Mouse (Mus musculus) kidney, postnatal 36 days (tissue): ENCODE data around the gene Ptprr.

ENCODE experiments used
- DNase-seq, 2 experiments: peaks; one replicate each; pipeline ENCODE4 v3.0.0; 2021 to 2022; ENCODE audit warnings: mixed read lengths in 2 of 2

The Ptprr gene

DNA sequence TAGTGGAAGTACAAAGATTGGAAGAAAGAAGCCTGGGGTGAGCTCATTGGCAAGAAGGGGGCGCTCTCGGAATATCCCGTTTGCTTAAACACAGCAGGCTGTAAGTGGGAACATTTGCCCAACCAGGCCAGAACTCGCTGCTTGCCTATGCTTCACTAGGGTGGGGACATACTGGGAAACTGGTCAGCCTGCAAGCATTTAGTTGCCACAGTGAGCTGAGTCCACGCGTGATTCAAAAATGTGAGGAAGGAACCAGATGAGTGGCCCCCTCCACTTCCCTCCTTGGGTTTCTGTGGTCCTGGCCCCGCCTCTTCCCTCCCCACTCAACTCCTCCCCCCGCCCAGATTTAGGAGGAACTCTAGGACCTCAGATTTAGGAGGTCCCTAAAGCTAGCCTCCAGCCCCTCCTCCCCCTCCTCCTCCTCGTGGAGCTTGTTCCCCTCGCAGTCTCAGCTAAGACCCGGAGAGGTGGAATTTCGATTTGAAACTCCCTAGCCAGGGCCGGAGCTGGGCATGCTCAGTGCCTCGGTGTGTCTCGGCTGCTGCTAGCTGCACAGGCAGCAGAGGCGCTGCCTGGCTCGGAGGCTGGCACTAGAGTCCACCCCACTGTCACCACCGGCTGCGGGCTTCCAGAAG is at the start of gene Ptprr:
Gene Ptprr (plus strand): TSS at position 369 of the 635 bp plus-strand sequence.
- DNase-seq, result peak; percentile 11 to 51

DNA sequence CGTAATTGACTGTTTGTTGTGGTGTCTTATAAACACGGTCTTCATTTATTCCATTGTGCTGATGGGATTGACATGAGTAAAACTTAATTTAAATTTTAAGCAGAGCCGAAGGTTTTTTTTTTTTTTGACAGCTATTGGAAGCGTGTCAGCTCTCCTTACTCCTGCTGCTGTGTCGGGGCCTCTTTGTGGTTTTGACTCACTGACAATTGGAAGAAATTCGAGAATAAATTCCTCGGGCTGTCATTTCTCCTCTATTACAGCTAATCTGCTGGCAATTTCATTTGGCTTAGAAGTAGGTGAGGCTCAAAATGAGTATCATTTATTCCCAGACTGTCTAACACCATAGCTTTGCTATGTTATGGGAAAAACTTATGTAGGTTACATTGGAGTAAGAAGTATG is 41.7 kb upstream of the Ptprr start:
- DNase-seq, result no peak

DNA sequence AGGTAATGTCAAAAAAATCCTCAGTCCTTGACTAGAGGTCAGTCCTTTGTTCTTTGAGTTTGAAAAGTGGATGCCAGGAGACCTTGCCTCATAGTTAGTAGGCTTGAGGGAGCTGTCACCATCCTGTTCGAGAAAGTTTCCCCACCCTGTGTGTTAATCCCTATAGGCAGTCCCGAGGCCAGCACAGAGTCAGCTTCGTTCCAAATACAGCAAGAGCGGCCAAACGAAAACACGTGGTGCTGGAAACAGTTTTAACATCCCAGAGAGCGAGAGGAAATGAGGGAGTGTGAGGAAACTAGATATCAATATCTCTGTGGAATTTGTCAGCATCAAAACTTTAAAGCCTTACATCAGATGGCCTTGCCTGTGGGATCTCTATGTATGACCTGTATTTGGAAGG is 39.0 kb upstream of the Ptprr start:
- no peak for DNase-seq

DNA sequence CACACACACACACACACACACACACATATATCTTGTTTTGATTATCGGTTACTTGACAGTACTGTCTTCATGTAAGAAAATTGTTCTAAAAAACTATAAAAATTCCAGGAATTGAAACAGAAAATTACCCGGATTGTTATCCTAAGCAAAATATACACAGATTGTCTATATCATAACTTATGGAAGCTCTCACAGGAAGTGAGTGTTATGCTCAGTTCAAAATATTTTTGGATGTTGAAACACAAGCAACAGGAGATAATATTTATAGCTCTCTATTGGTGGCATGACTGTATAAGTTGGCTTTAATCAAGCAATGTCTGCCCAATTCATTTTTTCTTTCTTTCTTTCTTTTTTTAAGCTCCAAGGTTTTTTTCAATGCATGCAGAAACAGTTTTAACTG is 38.0 kb upstream of the Ptprr start:
- no peak for DNase-seq

DNA sequence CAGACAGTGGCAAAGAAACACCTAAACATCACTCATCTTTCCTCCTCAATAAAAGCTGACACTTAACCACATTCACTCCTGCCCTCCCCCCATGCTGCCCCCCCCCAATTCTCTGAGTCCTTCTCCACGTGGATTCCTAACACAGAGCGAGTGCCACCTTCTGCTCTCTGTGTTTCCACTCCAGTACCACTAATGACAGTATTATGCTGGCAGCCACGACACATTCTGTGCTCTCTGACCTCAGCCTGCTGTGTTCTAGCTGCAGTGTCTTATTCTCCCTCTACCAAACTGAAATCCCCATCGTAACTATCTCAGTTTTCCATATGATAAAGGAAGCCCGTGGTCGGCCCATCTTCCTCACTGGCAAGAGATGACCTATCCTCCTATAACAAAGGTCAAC is 33.7 kb upstream of the Ptprr start:
- no peak for DNase-seq

DNA sequence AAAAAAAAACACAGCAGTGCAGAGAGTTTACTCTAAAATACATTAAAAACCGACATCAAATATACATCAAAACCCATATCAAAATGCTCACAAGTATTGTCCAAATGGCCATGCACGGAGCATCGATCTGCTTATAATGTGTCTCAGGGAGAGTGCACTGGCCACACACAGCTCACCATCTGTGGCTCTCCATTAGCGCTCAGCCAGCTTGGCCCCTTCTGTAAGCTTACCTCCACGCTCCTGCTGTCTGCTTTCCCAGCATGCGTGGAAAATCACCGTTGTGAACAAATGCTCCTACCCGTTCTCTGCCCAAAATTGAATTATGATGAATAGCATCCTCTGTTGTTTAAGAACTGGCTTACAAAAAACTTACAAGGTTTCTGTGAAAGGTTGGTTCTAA is 16.2 kb upstream of the Ptprr start:
- no peak for DNase-seq

DNA sequence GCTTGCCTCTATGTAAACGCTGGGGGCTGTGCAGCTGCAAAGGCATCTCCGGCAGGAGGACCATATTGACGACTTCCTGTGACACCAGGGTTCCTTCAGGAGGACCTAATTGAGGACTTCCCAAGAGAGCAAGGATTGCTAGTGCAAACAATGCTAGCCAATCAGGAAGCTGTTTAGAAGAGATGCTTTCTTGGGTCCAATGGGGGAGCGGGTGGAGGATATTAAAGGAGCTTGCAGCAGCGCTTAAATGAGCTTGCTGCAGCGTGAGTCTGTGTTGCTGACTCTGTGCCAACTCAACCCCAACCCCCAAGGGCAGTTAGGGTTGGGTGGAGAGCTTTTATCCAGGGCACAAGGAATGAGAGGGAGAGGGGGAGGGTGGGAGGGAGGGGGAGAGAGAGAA is 11.3 kb upstream of the Ptprr start:
- DNase-seq, result no peak

DNA sequence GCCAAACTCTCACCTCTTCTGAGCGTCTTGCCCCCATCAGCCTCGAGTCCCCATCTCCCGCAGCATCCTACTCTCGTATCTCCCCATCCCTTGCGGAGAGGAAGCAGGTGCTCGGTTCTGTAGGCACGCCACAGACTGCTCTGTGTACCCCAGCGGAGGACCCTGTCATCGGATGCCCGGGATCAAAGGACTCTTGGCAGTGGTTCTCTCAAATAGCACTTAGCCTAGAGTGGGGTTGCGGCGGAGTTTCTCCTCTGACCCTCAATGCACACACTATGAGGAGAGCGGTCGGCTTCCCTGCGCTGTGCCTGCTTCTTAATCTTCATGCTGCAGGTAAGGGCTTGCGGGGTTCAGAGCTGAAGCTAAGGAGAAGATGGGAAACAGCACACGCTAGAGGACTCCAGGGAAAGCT is 473 bp downstream of the Ptprr start:
- DNase-seq, result peak in 1 of 2 experiments; percentile 3

DNA sequence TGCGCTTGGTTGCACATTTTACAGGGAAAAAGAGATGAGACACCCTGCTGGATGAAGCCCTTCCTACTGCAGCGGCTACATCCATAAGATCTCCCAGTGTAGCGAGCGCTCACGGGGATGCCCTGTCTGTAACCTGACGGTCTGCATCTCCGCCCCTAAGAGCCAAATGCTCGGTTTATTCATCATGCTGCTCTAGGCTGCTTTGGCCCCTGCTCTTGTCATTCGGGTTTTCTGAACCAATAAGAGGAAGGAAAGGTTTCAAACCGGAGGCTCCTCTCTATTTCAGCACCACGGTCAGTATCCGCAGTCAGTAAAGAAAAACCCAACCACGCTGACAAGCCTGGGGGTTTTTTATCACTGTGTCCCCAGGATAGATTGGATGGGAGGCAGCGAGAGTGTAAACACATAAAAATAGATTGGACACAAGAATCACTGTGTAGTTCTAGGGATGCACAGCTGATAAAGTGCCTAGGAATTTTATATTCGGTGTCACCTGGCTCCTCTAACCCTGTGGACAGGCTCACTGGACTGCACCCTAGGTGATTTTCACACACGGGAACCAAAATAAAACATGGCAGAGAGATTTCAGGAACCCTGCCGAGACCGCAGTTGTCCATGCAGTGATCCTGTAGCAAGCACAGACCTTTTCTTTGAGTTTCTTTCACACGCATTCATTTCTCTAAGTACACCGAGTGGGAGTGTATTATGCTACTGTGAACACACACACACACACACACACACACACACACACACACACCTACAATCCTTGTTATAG is 1.3 kb downstream of the Ptprr start:
- DNase-seq, result peak in 1 of 2 experiments; percentile 16

DNA sequence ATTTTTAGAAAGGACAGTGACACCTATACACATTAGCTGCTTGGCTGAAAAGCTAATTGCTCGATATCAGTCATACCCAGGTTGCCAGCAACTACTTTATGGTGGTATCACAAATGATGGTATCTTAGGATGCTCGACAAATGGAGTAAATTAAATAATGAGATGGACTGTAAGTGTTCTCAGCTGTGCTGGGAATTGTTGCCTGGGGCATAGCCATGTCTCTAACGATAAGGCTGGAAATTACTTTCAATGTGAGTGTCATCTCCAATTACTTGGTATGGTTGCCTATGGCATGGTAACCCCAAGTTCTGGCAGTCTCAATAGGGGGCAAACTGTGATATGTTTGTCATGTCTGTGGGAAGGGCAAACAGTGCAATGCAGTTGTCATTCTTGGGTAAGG is 3.1 kb downstream of the Ptprr start:
- no peak for DNase-seq

DNA sequence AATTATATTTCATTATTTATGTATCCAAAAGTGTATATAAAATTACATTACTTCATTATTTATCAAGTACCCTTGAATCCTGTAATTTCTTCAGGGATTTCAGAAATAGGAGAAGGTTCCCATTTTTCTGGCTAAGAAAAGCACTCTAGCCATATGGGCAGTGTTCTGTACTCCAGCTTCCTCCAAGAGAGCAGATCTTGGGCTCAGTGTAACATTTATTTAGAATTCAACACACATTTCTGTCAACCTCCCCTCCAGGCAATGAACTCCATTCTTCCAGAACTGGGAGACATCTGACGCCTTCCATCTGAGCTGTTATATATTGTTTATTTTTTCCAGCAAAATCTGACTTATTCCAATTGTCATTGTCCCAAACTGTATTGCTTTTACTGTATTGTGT is 20.1 kb downstream of the Ptprr start:
- no peak for DNase-seq

DNA sequence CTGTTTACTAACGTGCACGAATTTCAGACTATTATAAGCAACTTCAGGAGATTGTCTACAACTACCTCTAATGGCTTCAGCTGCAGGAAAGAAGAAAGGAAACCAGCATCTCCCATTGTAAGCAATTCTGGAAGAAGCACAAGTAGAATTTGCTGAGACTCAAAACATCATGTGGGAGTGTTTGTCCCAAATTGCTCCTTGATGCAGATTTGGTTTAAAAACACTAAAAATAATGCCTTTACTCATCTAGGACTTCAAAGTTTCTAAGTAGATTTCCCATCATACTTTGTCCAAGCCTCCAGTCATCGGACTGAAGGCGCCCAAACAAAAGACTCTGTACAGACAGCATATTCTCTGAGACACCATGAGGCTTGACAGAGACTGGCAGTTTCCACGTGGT is 57.9 kb downstream of the Ptprr start:
- DNase-seq, result no peak

DNA sequence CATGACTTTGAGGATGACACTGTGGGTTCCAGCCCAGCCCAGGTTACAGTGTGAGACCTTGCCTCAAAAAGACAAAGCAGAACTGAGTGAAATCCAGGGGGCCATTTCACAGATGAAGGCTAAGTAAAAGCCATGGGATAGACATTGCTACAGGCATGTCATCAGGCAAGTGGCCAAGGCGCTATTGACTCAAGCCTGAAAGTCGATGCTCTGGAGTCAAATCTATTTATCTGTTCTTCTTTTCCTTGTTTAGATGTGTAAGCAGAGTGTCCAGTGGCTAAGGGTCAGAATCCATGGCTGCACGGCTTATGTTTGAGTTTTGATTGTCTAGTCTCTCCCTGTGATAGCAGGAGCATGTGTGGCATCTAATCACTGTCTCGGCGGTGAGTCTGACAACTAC is 60.6 kb downstream of the Ptprr start:
- DNase-seq, result no peak

DNA sequence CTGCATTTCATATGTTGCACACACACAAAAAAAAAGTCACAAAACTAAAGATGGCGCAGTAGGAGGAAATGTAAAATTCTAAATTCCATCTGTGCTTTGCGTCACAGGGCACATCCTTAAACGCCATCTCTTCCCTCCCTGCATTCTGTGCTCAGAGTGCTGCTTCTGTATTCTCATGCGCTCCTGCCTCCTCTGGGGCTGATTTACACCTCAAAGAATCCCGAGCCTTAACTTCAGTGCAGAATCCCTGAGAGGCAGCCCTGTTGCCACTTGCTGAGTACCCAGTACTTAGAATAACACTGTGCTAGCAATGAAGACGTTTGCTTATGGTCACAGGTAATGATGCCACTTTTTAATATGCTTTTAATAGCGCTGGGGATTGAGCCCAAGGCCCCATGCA is 61.4 kb downstream of the Ptprr start:
- DNase-seq, result no peak

DNA sequence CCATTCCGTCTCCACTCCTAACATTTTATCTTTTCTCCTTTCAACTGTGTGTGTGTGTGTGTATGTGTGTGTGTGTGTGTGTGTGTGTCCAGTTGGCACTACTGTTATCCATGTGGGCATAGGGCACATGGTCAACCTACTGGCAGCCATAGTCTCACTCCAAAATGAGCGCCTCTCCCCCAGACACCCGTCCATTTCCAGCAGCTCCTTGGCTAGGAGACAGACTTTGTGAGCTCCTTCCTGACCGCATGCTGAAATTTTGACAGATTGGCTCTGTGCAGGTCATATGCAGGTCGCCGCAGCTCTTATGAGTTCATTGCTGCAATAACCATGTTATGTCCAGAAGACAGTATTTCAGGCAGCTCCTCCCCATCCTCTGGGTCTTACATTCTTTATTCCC is 62.8 kb downstream of the Ptprr start:
- DNase-seq, result no peak

DNA sequence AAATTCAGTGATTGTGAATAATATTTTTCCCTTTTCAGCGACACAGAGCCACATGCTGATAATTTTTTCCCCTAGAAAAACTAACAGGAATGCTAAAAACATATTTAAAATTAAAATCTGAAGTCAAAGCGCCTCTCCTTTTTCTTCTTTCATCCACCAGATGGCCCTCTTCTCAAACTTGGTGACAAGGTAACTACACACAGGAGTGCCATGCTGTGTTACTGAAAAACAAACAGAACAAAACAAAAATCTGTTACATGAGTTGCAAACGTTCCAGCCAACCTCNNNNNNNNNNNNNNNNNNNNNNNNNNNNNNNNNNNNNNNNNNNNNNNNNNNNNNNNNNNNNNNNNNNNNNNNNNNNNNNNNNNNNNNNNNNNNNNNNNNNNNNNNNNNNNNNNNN is 66.0 kb downstream of the Ptprr start:
- DNase-seq, result no peak

DNA sequence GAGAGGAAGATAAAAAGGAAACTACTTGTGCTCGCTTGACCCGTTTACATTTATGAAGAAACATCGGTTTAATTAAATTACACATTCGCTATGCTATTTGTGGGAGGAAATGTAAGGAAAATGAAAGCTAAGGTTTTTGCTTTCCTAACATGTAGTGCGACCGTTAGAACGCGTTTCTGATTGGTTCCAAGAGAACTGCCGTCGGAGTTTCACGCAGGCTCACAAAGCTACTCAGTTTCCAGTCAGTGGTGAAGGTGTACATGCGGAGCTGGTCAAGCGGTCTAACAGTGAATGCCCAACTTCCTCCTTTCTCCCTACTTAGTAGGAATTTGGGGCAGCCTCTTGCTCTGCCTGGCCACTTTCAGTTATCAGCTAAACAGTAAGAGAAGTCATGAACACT is 78.5 kb downstream of the Ptprr start:
- DNase-seq, result no peak

DNA sequence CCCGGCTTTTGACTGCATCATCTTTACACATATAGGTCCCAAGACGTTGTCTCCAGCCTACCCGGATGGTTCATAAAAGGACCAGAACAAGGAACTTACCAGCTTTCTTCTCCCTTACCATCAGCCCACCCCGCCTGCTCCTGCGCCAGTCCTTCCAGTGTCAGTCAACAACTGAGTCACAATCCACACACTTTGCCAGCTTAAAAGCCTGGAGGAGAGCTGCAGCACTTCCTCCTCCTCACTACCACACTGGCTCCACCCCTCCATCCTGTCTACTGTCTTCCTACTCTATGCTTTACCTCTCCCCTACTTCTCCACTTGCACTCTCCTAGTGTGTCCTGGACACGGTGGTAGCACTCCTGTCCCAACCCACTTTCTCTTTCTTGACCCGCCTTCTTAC is 80.5 kb downstream of the Ptprr start:
- DNase-seq, result no peak

DNA sequence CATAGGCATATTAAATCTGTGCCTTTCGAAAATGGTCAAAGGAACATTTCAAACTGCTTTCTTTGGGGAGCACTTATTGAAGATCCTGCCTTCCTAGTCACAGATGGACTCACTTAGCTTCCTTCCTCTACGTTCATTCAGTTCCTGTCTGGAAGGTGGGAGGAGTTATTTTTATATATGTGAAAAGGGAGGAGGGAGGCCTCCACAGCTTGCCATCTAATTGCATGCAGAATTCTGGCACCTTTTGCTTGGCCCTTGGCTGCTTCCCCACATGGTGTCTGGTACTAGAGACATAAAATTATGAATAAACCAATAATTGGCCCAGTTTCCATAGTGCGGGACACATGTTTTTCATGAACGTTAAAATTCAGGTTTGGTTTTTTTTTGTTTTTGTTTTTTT is 90.2 kb downstream of the Ptprr start:
- DNase-seq, result no peak

DNA sequence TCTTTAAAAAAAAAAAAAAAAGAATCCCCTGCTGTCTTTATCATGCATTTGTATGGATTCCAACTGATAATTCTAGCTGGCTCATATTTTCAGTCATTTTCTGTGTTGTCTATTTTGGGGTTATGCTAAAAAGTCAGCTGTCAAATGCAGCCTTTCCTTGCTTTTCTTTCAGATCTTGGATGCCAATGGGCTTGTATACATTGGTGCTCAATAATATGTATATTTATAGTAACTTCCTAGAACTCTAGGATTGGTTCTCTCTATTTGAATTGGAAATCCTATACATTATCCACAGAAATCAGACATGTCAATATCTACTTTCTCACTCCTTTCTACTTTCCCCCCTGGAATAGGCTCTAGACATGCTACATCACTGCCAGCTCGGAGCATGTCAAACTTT is 90.7 kb downstream of the Ptprr start:
- DNase-seq, result no peak

DNA sequence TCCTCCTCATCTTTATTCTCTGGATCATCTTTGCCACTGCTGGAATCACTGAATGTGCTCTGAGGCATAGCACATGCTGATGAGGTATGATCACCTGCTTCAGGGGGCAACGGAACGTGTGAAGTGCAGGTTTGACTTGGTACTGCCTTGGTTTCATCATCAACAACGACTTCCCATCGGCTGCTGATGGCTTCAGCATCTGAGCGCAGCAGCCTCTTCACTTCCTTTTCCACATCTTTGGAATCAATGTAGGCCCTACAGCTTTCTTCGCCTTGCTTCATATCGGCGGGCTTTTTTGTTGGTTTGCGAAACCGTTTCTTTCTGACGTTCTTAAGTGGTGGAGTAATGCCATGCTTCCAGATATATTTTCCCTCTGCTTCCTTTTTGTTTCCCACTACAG is 94.9 kb downstream of the Ptprr start:
- DNase-seq, result no peak

DNA sequence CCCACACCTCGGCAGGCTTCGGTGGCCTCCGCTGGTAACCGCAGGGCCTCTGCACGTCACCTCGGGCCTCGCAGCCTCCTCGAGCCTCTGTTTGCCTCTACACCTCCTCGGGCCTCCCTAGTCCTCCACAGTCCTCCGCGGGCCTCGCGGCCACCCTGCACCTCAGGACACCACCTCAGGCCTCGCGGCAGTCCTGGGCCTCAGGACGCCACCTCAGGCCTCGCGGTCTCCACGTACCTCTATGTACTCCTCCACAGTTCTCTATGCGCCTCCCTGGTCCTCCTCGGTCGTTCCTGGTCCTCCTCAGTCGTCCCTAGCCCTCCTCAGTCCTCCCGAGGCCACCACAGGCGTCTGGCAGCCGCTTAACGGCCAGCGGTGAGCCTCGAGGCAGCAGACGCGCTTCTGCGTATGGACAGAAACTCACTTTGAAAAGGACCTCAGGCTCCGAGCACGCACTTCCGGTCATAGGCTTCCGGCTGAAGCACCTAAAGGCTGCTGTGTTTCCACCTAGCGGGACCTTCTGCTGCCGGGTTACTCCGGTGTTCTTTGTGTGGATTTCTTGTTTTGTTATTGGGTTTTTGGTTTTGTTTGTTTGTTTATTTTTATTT is 96.0 kb downstream of the Ptprr start, which contains the start of gene 4933416C03Rik:
Gene 4933416C03Rik (minus strand): TSS at position 51 of the 608 bp plus-strand sequence.
- no peak for DNase-seq

DNA sequence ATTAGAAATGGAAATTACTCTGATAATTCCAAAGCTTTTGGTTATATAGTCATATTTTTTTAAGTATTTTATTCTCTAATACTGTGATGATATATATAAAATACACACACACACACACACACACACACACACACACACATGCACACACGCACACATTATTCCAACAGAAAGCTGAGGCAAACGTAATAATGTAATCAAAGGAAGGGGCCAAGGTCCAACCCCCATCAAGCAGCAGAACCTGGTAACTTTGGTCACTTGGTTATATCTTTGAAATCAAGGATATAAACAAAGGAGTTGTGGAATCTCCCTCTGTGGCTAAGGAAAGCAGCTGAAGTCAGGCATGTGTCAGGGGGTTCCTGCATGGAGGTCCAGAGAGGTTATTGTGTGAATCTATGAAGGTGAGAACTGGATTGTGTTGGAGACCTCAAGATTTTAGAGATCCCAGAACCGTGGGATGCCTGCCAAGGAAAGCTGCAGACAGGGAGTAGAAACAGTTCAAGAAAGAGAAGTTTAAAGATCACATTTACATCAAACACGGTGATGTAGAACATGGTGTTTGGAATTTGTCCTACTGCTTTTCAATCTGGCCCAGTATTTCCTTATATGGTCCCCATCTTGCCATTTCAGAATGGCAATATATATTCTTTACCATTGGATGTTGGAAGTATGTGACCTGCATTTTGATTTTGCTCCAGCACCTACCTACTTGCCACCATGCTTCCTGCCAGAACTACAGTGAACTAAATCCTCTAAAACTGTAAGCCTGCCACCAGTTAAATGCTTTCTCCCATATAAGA is 98.1 kb downstream of the Ptprr start:
- DNase-seq, result no peak
